Mouse (Mus musculus): ENCODE results near the gene Smyd3. TPM values are rescaled to one million over a fixed set of nuclear protein-coding genes. Genes with fewer than 3 reads are reported as not detected.

Gene Smyd3
- polyA plus RNA-seq, 1 experiment from 2014 or later: 18.9 TPM

- Histone ChIP-seq H3K27me3 (ENCODE audit: control insufficient read depth, insufficient read depth, low read length) (no peaks in the 10 kb centered on the region), H3K36me3 (ENCODE audit: control insufficient read depth, insufficient read depth, low read length) (no peaks in the 10 kb centered on the region), H3K9ac (ENCODE audit: low read length) (no peak overlapping the region), H3K4me2 (ENCODE audit: low read depth, low read length) (no peak overlapping the region), H3K4me1 (ENCODE audit: control insufficient read depth, insufficient read depth, low read length) (no peaks in the 10 kb centered on the region), H3K27ac (ENCODE audit: low read length) (no peak overlapping the region), H3K9me3 (replicated peaks; ENCODE audit: control insufficient read depth, low read length) (no peaks in the 10 kb centered on the region), H3K4me3 (replicated peaks; ENCODE audit: low read length) (no peak overlapping the region)
- WGBS: 77% methylated on average over 4 of the region's 4 CpGs
- no peak for ATAC-seq (ENCODE audit: insufficient read depth, low FRiP score)
Observed at GRCm38 (mm10) chr1:179012273-179012672, 505.6 kb downstream of the Smyd3 start.

DNA sequence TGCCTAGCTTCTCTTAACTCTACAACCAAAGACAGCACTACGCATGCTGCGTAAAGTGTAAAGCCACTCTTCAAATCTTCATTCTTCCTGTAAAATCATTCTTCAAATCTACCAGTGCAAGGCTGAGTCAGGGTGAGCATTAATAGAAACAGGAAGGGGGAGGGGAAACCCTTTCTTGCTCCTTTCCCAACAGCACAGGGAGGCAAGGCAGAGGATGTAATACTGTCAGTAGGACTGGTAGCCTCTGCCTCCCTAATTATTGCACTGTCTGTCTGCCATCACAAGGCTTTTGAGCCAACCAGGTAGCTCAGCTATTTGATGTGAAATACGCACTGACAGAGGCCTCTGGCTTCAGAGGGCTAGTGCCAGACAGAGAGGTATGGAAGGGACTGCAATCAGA is 507.1 kb downstream of the Smyd3 start:
- no peaks in the 10 kb centered on the region for H3K4me1 ChIP-seq (ENCODE audit: control insufficient read depth, insufficient read depth, low read length)
- 86% methylated on average over 3 of the region's 3 CpGs for WGBS
- no peaks in the 10 kb centered on the region for H3K36me3 ChIP-seq (ENCODE audit: control insufficient read depth, insufficient read depth, low read length)
- H3K27ac ChIP-seq (ENCODE audit: low read length): no peak overlapping the region
- H3K4me2 ChIP-seq (ENCODE audit: low read depth, low read length): no peak overlapping the region
- H3K9me3 ChIP-seq (replicated peaks; ENCODE audit: control insufficient read depth, low read length): no peaks in the 10 kb centered on the region
- no peak overlapping the region for H3K9ac ChIP-seq (ENCODE audit: low read length)
- H3K4me3 ChIP-seq (replicated peaks; ENCODE audit: low read length): no peak overlapping the region
- no peak for ATAC-seq (ENCODE audit: insufficient read depth, low FRiP score)
- H3K27me3 ChIP-seq (ENCODE audit: control insufficient read depth, insufficient read depth, low read length): no peaks in the 10 kb centered on the region

- no peak for ATAC-seq (ENCODE audit: insufficient read depth, low FRiP score)
- H3K36me3 ChIP-seq (ENCODE audit: control insufficient read depth, insufficient read depth, low read length): no peaks in the 10 kb centered on the region
Observed at GRCm38 (mm10) chr1:179009911-179010310, 507.9 kb downstream of the Smyd3 start.

DNA sequence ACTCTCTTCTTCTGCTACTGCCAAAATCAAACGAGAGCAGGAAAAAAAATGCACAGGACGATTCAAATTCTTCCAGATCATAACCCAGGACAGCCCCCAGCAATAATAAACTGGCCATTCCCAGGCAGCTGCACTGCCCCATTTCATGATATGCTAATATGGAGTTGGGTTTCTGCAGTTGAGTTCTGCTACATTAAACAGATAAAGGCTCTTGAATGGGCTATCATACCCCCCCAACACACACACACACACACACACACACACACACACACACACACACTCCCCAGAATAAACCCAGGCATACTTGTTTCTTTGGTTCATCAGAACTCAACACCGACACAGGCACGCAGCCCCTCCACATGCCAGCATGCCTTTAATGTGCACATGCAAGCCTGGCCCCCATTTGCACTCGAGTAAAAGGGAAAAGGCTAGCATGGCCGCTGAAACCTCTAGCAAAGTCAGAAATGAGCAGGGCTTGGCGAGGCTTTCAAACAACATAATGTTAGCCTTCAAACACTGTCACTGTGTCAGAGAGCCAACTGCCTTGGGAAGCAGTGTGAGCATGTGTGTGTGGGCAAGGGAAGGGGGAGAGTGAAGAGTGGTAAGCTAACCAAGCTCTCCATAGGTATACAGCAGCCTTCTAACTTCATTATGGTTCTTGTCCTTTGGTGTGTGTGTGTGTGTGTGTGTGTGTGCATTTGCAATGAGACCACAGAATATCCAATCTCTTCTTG is 513.5 kb downstream of the Smyd3 start:
- Histone ChIP-seq H3K36me3 (ENCODE audit: control insufficient read depth, insufficient read depth, low read length) (no peaks in the 10 kb centered on the region), H3K27me3 (ENCODE audit: control insufficient read depth, insufficient read depth, low read length) (no peaks in the 10 kb centered on the region), H3K4me1 (ENCODE audit: control insufficient read depth, insufficient read depth, low read length) (no peaks in the 10 kb centered on the region), H3K4me3 (replicated peaks; ENCODE audit: low read length) (no peak overlapping the region), H3K9ac (ENCODE audit: low read length) (no peak overlapping the region), H3K27ac (ENCODE audit: low read length) (no peak overlapping the region), H3K9me3 (replicated peaks; ENCODE audit: control insufficient read depth, low read length) (no peaks in the 10 kb centered on the region), H3K4me2 (ENCODE audit: low read depth, low read length) (no peak overlapping the region)
- ATAC-seq (ENCODE audit: insufficient read depth, low FRiP score): no peak
- WGBS: 77% methylated on average over 7 of the region's 7 CpGs

More at GRCm38 (mm10) chr1:179009911-179010310, 507.9 kb downstream of the Smyd3 start:
- Histone ChIP-seq H3K9ac (ENCODE audit: low read length) (no peak overlapping the region), H3K27ac (ENCODE audit: low read length) (no peak overlapping the region), H3K27me3 (ENCODE audit: control insufficient read depth, insufficient read depth, low read length) (no peaks in the 10 kb centered on the region), H3K4me2 (ENCODE audit: low read depth, low read length) (no peak overlapping the region), H3K4me3 (replicated peaks; ENCODE audit: low read length) (no peak overlapping the region), H3K9me3 (replicated peaks; ENCODE audit: control insufficient read depth, low read length) (no peaks in the 10 kb centered on the region), H3K4me1 (ENCODE audit: control insufficient read depth, insufficient read depth, low read length) (no peaks in the 10 kb centered on the region)
- WGBS: 71% methylated on average over 3 of the region's 3 CpGs

DNA sequence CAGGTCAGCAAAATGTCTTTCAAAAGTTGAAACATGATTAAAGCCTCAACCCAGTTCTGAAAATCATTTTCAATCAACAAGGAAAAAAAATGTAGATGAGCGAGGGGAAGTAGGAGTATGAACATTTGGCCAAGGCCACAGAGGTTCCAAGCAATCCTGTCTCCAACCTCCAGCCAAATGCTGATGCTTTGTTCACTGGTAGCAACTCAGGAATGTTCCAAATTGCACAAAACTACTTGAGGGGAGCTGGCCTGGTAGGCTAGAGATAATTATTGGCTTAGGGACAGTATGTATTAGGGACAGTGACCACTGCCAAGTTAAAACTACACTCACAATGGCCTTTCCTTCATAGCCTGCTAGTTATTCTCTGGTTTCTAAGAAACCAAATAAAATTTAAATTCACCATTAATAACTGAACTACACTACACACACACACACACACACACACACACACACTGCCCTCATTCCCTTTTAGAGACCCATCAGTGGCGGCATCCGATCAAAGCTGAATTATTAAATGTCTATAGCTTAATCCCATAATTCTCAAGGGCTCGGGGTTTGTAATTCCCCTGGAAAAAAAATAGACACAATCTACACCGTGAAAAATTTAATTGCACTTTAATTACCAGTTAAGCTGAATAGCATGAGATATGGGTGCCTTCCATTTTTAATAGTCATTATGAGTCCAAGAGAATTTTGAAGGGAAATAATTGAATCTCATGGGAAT is 514.3 kb downstream of the Smyd3 start:
- Histone ChIP-seq H3K4me1 (ENCODE audit: control insufficient read depth, insufficient read depth, low read length) (no peaks in the 10 kb centered on the region), H3K4me3 (replicated peaks; ENCODE audit: low read length) (no peak overlapping the region), H3K9ac (ENCODE audit: low read length) (no peak overlapping the region), H3K9me3 (replicated peaks; ENCODE audit: control insufficient read depth, low read length) (no peaks in the 10 kb centered on the region), H3K27ac (ENCODE audit: low read length) (no peak overlapping the region), H3K36me3 (ENCODE audit: control insufficient read depth, insufficient read depth, low read length) (no peaks in the 10 kb centered on the region), H3K4me2 (ENCODE audit: low read depth, low read length) (no peak overlapping the region), H3K27me3 (ENCODE audit: control insufficient read depth, insufficient read depth, low read length) (no peaks in the 10 kb centered on the region)
- ATAC-seq (ENCODE audit: insufficient read depth, low FRiP score): no peak
- WGBS: 82% methylated on average over 5 of the region's 5 CpGs

- WGBS: 56% methylated on average over 9 of the region's 9 CpGs
- Histone ChIP-seq H3K36me3 (ENCODE audit: control insufficient read depth, insufficient read depth, low read length) (no peaks in the 10 kb centered on the region), H3K4me2 (ENCODE audit: low read depth, low read length) (no peak overlapping the region), H3K4me1 (ENCODE audit: control insufficient read depth, insufficient read depth, low read length) (peaks cover 5% of the 10 kb centered on the region), H3K9ac (ENCODE audit: low read length) (no peak overlapping the region), H3K27ac (ENCODE audit: low read length) (no peak overlapping the region), H3K4me3 (replicated peaks; ENCODE audit: low read length) (no peak overlapping the region), H3K27me3 (ENCODE audit: control insufficient read depth, insufficient read depth, low read length) (no peaks in the 10 kb centered on the region), H3K9me3 (replicated peaks; ENCODE audit: control insufficient read depth, low read length) (no peaks in the 10 kb centered on the region)
- ATAC-seq (ENCODE audit: insufficient read depth, low FRiP score): no peak
Observed at GRCm38 (mm10) chr1:178999876-179000528, 517.8 kb downstream of the Smyd3 start.

GRCm38 (mm10) chr1:178997870-178998269 is 520.0 kb downstream of the Smyd3 start:
- 18% methylated on average over 4 of the region's 4 CpGs for WGBS
- no peak overlapping the region for H3K27ac ChIP-seq (ENCODE audit: low read length)
- H3K4me1 ChIP-seq (ENCODE audit: control insufficient read depth, insufficient read depth, low read length): peaks cover 5% of the 10 kb centered on the region
- H3K9me3 ChIP-seq (replicated peaks; ENCODE audit: control insufficient read depth, low read length): no peaks in the 10 kb centered on the region
- no peaks in the 10 kb centered on the region for H3K36me3 ChIP-seq (ENCODE audit: control insufficient read depth, insufficient read depth, low read length)
- H3K4me2 ChIP-seq (ENCODE audit: low read depth, low read length): no peak overlapping the region
- no peak for ATAC-seq (ENCODE audit: insufficient read depth, low FRiP score)
- H3K27me3 ChIP-seq (ENCODE audit: control insufficient read depth, insufficient read depth, low read length): no peaks in the 10 kb centered on the region
- H3K4me3 ChIP-seq (replicated peaks; ENCODE audit: low read length): no peak overlapping the region
- 0 out of 2 replicates have a peak overlapping the region, but pooled peaks have one; percentile 43 for H3K9ac ChIP-seq (ENCODE audit: low read length)

DNA sequence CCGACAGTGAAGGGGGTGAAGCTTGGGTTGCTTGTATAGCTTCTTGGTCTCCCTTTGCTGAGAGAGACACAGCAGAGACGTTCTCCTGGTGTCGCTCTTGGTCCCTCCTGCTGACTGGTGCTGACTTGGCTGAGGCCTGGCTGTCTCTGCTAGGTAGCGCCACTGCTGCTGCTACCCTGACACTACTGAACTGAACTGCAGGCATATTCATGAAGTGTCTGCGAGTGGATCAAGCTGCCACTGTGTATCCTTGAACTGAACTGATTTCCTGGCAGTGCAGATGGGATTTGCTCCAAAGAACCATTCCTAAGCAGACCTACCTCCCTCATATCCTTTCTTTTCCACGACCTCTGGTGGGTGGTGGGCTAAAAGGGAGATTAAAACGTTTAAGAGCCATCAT is 523.6 kb downstream of the Smyd3 start:
- no peak overlapping the region for H3K4me3 ChIP-seq (replicated peaks; ENCODE audit: low read length)
- no peak overlapping the region for H3K27ac ChIP-seq (ENCODE audit: low read length)
- no peak for ATAC-seq (ENCODE audit: insufficient read depth, low FRiP score)
- H3K4me2 ChIP-seq (ENCODE audit: low read depth, low read length): no peak overlapping the region
- no peaks in the 10 kb centered on the region for H3K27me3 ChIP-seq (ENCODE audit: control insufficient read depth, insufficient read depth, low read length)
- WGBS: 68% methylated on average over 7 of the region's 7 CpGs
- H3K9ac ChIP-seq (ENCODE audit: low read length): no peak overlapping the region
- no peaks in the 10 kb centered on the region for H3K36me3 ChIP-seq (ENCODE audit: control insufficient read depth, insufficient read depth, low read length)
- no peaks in the 10 kb centered on the region for H3K9me3 ChIP-seq (replicated peaks; ENCODE audit: control insufficient read depth, low read length)
- H3K4me1 ChIP-seq (ENCODE audit: control insufficient read depth, insufficient read depth, low read length): peaks cover 5% of the 10 kb centered on the region

GRCm38 (mm10) chr1:178992503-178992902 is 525.3 kb downstream of the Smyd3 start:
- no peaks in the 10 kb centered on the region for H3K9me3 ChIP-seq (replicated peaks; ENCODE audit: control insufficient read depth, low read length)
- no peak for ATAC-seq (ENCODE audit: insufficient read depth, low FRiP score)
- 80% methylated on average over 3 of the region's 3 CpGs for WGBS
- no peaks in the 10 kb centered on the region for H3K36me3 ChIP-seq (ENCODE audit: control insufficient read depth, insufficient read depth, low read length)
- H3K4me1 ChIP-seq (ENCODE audit: control insufficient read depth, insufficient read depth, low read length): no peaks in the 10 kb centered on the region
- no peak overlapping the region for H3K27ac ChIP-seq (ENCODE audit: low read length)
- H3K9ac ChIP-seq (ENCODE audit: low read length): no peak overlapping the region
- H3K27me3 ChIP-seq (ENCODE audit: control insufficient read depth, insufficient read depth, low read length): no peaks in the 10 kb centered on the region
- H3K4me3 ChIP-seq (replicated peaks; ENCODE audit: low read length): no peak overlapping the region
- no peak overlapping the region for H3K4me2 ChIP-seq (ENCODE audit: low read depth, low read length)

All from stomach, embryonic 16.5 days (tissue).